Mouse (Mus musculus) embryo, embryonic 10 days (tissue): ENCODE data around the gene Ces5a.

Experiments used
- DNase-seq: peaks from one replicate; pipeline ENCODE4 v3.0.0-alpha.2; 2015; ENCODE audit warnings: low spot score

Ces5a gene

GRCm38 (mm10) chr8:93535730-93536129 is at the start of gene Ces5a:
TSS of gene Ces5a (minus strand) at chr8:93535830.
- DNase-seq = no peak

- DNase-seq = no peak
These were observed 37.2 kb upstream of the Ces5a start for GRCm38 (mm10) chr8:93572841-93573240.

GRCm38 (mm10) chr8:93572095-93572501 is 36.5 kb upstream of the Ces5a start:
- DNase-seq = no peak

GRCm38 (mm10) chr8:93571369-93571985 is 35.8 kb upstream of the Ces5a start:
- no peak for DNase-seq

- no peak for DNase-seq
These were observed 34.5 kb upstream of the Ces5a start for GRCm38 (mm10) chr8:93570186-93570530.

- DNase-seq = peak; percentile 48
These were observed 33.9 kb upstream of the Ces5a start for GRCm38 (mm10) chr8:93569311-93570185.

- DNase-seq = no peak
These were observed 33.0 kb upstream of the Ces5a start for GRCm38 (mm10) chr8:93568666-93569065.

- no peak for DNase-seq
These were observed 31.5 kb upstream of the Ces5a start for GRCm38 (mm10) chr8:93567086-93567485.

- no peak for DNase-seq
These were observed 29.0 kb upstream of the Ces5a start for GRCm38 (mm10) chr8:93564634-93565033.

- no peak for DNase-seq
These were observed 27.9 kb upstream of the Ces5a start for GRCm38 (mm10) chr8:93563551-93563950.

GRCm38 (mm10) chr8:93562557-93563210 is 27.1 kb upstream of the Ces5a start:
- DNase-seq = no peak

- DNase-seq = no peak
These were observed 25.6 kb upstream of the Ces5a start for GRCm38 (mm10) chr8:93561271-93561670.

GRCm38 (mm10) chr8:93559696-93560095 is 24.1 kb upstream of the Ces5a start:
- DNase-seq = no peak

GRCm38 (mm10) chr8:93502634-93503033 is 33.0 kb downstream of the Ces5a start:
- no peak for DNase-seq

- DNase-seq = no peak
These were observed 36.2 kb downstream of the Ces5a start for GRCm38 (mm10) chr8:93499437-93499836.

- peak; percentile 78 for DNase-seq
These were observed 40.3 kb downstream of the Ces5a start for GRCm38 (mm10) chr8:93495330-93495729.

- DNase-seq = no peak
These were observed 46.9 kb downstream of the Ces5a start for GRCm38 (mm10) chr8:93488743-93489142.

GRCm38 (mm10) chr8:93478211-93478610 is 57.4 kb downstream of the Ces5a start:
- DNase-seq = no peak

GRCm38 (mm10) chr8:93469733-93470132 is 65.9 kb downstream of the Ces5a start:
- DNase-seq = peak; percentile 29

- no peak for DNase-seq
These were observed 81.3 kb downstream of the Ces5a start for GRCm38 (mm10) chr8:93454258-93454877.
